Mouse (Mus musculus) liver, adult 2 months (tissue): Measurements from ENCODE around the gene Sorl1.
A peak's percentile ranks its signal among the peaks of the same experiment; 100 is the strongest.

ENCODE experiments used
- CTCF ChIP-seq: fragments of 200-500 bp; IDR thresholded peaks from 2 replicates; pipeline ENCODE4 v1.5.1; 2011; ENCODE audit warnings: low read depth, low read length, control low read depth
- POLR2A ChIP-seq: fragments of 200-500 bp; IDR thresholded peaks from 2 replicates; pipeline ENCODE4 v1.6.1; 2011; ENCODE audit warnings: low read length, control low read depth; ENCODE audit not compliant: insufficient read depth; ENCODE audit errors: extremely low read depth

GRCm38 (mm10) chr9:42123713-42124576 lies at the start of gene Sorl1:
- TF ChIP-seq POLR2A (no peak), CTCF (peak; percentile 64)
